Mouse (Mus musculus) small intestine, adult 2 months (tissue): Measurements from ENCODE around the gene Habp2.

ENCODE experiments used
- CTCF ChIP-seq: fragments of 200-500 bp; IDR thresholded peaks from 2 replicates; pipeline ENCODE4 v1.5.1; 2012; ENCODE audit warnings: low read depth, mild to moderate bottlenecking, control low read depth, inconsistent platforms, low read length, moderate library complexity, mixed read lengths; ENCODE audit not compliant: insufficient replicate concordance, insufficient read length; ENCODE audit errors: extremely low read depth
- POLR2A ChIP-seq: fragments of 200-500 bp; IDR thresholded peaks from 2 replicates; pipeline ENCODE4 v1.6.1; 2012; ENCODE audit warnings: low read depth, mild to moderate bottlenecking, control low read depth, inconsistent platforms, low read length, moderate library complexity

GRCm38 (mm10) chr19:56320186-56320860, 33.4 kb downstream of the Habp2 start:
- TF ChIP-seq POLR2A (no peak), CTCF (no peak)
